Mouse (Mus musculus) neural tube, embryonic 13.5 days (tissue): Measurements from ENCODE around the gene Osr1. TPM values are rescaled to one million over a fixed set of nuclear protein-coding genes. Genes with fewer than 3 reads are reported as not detected.

ENCODE experiments used
- ATAC-seq: fragments of 200-750 bp; cut with Nextera tagmentation; 2 replicates; pipeline ENCODE4 v1.8.0; 2017; ENCODE audit warnings: low read depth, mild to moderate bottlenecking, moderate TSS enrichment, moderate library complexity
- H3K27ac ChIP-seq: fragments of 300-500 bp; sonication (generic); replicated peaks from 2 replicates; pipeline ENCODE4 v1.5.1; 2015; ENCODE audit warnings: moderate library complexity, mild to moderate bottlenecking, inconsistent platforms
- H3K27me3 ChIP-seq: fragments of 300-500 bp; sonication (generic); 2 replicates; pipeline ENCODE4 v1.6.1; 2015; ENCODE audit warnings: mild to moderate bottlenecking, inconsistent platforms
- H3K36me3 ChIP-seq: fragments of 300-500 bp; sonication (generic); 2 replicates; pipeline ENCODE4 v1.6.1; 2015; ENCODE audit warnings: mild to moderate bottlenecking, inconsistent platforms
- H3K4me1 ChIP-seq: fragments of 300-500 bp; sonication (generic); replicated peaks from 2 replicates; pipeline ENCODE4 v1.6.1; 2015; ENCODE audit warnings: inconsistent platforms
- H3K4me2 ChIP-seq: fragments of 300-500 bp; sonication (generic); 2 replicates; pipeline ENCODE4 v1.6.1; 2015; ENCODE audit warnings: inconsistent platforms, mild to moderate bottlenecking, moderate library complexity
- H3K4me3 ChIP-seq: fragments of 300-500 bp; sonication (generic); 2 replicates; pipeline ENCODE4 v1.5.1; 2015; ENCODE audit warnings: mild to moderate bottlenecking, inconsistent platforms
- H3K9ac ChIP-seq: fragments of 300-500 bp; sonication (generic); 2 replicates; pipeline ENCODE4 v1.6.1; 2015; ENCODE audit warnings: moderate library complexity, mild to moderate bottlenecking, inconsistent platforms
- H3K9me3 ChIP-seq: fragments of 300-500 bp; sonication (generic); 2 replicates; pipeline ENCODE4 v1.6.1; 2016; ENCODE audit warnings: inconsistent platforms
- WGBS: fragments of 180-500 bp; shearing (Covaris S2); methylation state at CpG from one replicate; pipeline ENCODE4 v1.1.7; 2015; 5-methylcytosine and 5-hydroxymethylcytosine counted together
- polyA plus RNA-seq: library from polyadenylated mRNA; unstranded; fragments of >200 nt; fragmentation: Nextera tagmentation; extraction: Ambion mirVana; gene quantifications from 2 replicates; pipeline ENCODE4 v1.2.1, GENCODE M21; 2015

Gene Osr1
- polyA plus RNA-seq, 1 experiment from 2014 or later: 12.3 TPM

DNA sequence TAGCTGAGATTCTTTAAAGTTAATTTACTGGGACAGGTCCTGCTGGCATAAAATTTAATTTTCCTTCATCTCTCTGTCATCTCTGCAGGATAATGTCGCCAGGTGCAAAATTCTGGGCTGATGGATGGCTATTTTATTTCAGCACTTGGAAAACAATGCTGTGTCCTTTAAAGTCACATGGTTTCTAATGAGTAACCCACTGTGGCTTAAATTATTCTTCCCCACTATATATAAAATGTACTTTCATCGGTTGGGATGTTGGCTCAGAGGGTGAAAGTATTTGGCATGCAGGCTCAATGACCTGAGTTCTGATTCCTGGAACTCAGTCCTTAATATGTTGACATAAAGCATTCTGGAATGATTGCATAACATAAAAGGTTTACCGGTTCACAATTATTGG, 21.2 kb downstream of the Osr1 start:
- ATAC-seq: no peak
- 0 out of 2 replicates have a peak, but pooled peaks cover 7% of the 10 kb centered on the region for H3K27me3 ChIP-seq
- 60% methylated on average over 3 of the region's 3 CpGs for WGBS
- no peak overlapping the region for H3K4me3 ChIP-seq
- H3K9ac ChIP-seq: no peak overlapping the region
- no peak overlapping the region for H3K4me2 ChIP-seq
- no peaks in the 10 kb centered on the region for H3K9me3 ChIP-seq
- peaks cover 5% of the 10 kb centered on the region; the same call in 1 of the 2 replicates for H3K4me1 ChIP-seq
- H3K36me3 ChIP-seq: no peaks in the 10 kb centered on the region
- H3K27ac ChIP-seq: no peak overlapping the region

DNA sequence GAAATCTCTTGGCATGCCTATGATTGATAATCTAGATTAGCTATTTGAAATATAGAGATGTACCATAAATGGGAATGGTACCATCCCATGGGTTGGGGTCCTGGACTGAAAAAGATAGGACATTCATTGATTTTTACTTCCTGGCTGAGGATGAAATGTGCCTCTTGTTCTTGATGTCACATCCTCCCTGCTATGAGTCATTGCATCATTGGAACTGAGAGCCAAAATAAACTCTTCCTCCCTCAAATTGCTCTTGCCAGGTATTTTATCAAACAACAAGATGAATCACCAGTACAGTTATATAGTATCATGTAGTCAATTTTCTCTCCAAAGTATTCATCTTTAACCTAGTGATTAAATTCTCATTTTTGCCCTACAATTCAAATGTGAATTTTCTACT, 28.3 kb downstream of the Osr1 start:
- H3K36me3 ChIP-seq: no peaks in the 10 kb centered on the region
- H3K27ac ChIP-seq: no peak overlapping the region
- H3K9me3 ChIP-seq: no peaks in the 10 kb centered on the region

More for the DNA sequence above, 28.3 kb downstream of the Osr1 start:
- Histone ChIP-seq H3K4me3 (no peak overlapping the region), H3K4me1 (no peaks in the 10 kb centered on the region), H3K27me3 (no peaks in the 10 kb centered on the region), H3K4me2 (no peak overlapping the region), H3K9ac (no peak overlapping the region)
- no peak for ATAC-seq
